Mouse (Mus musculus) forebrain, embryonic 14.5 days (tissue): ENCODE measurements around the gene AC109138.7. TPM values are rescaled to one million over a fixed set of nuclear protein-coding genes. Genes with fewer than 3 reads are reported as not detected.
"Not testable (repeated sequence)": the region's sequence is repeated elsewhere in the genome, so short reads cannot be mapped to it uniquely, and the experiment has no call there.

Source experiments
- ATAC-seq: fragments of 200-750 bp; cut with Nextera tagmentation; 2 replicates; pipeline ENCODE4 v1.8.0; 2017; ENCODE audit warnings: mild to moderate bottlenecking, moderate library complexity
- DNase-seq: peaks from one replicate; pipeline ENCODE4 v3.0.0-alpha.2; 2015; ENCODE audit warnings: low spot score
- H3K27ac ChIP-seq: fragments of 300-500 bp; sonication (generic); 2 replicates; pipeline ENCODE4 v1.5.1; 2014; ENCODE audit warnings: low read depth, mild to moderate bottlenecking, control low read depth, low read length, moderate library complexity
- H3K27me3 ChIP-seq: fragments of 300-500 bp; sonication (generic); replicated peaks from 2 replicates; pipeline ENCODE4 v1.6.1; 2014; ENCODE audit warnings: low read length, control low read depth, mixed read lengths; ENCODE audit not compliant: control insufficient read depth, insufficient read depth
- H3K36me3 ChIP-seq: fragments of 300-500 bp; sonication (generic); 2 replicates; pipeline ENCODE4 v1.6.1; 2014; ENCODE audit warnings: low read length, control low read depth; ENCODE audit not compliant: control insufficient read depth, insufficient read depth
- H3K4me1 ChIP-seq: fragments of 300-500 bp; sonication (generic); 2 replicates; pipeline ENCODE4 v1.6.1; 2014; ENCODE audit warnings: antibody characterized with exemption, low read length, control low read depth; ENCODE audit not compliant: control insufficient read depth, insufficient read depth
- H3K4me2 ChIP-seq: fragments of 300-500 bp; sonication (generic); 2 replicates; pipeline ENCODE4 v1.6.1; 2014; ENCODE audit warnings: mild to moderate bottlenecking, control low read depth, low read length
- H3K4me3 ChIP-seq: fragments of 300-500 bp; sonication (generic); 2 replicates; pipeline ENCODE4 v1.5.1; 2014; ENCODE audit warnings: low read depth, low read length, control low read depth
- H3K9ac ChIP-seq: fragments of 300-500 bp; sonication (generic); 2 replicates; pipeline ENCODE4 v1.6.1; 2014; ENCODE audit warnings: mild to moderate bottlenecking, low read length, control low read depth, moderate library complexity
- H3K9me3 ChIP-seq: fragments of 300-500 bp; sonication (generic); replicated peaks from 2 replicates; pipeline ENCODE4 v1.6.1; 2016; ENCODE audit warnings: low read length, control low read depth, mixed read lengths; ENCODE audit not compliant: control insufficient read depth
- WGBS: fragments of 180-500 bp; shearing (Covaris S2); extraction: QIAGEN DNeasy Blood & Tissue Kit; methylation state at CpG from one replicate; pipeline ENCODE4 v1.1.7; 2014; 5-methylcytosine and 5-hydroxymethylcytosine counted together
- polyA plus RNA-seq: library from polyadenylated mRNA; unstranded; fragments of >200 nt; fragmentation: Nextera tagmentation; extraction: Ambion mirVana; gene quantifications from 2 replicates; pipeline ENCODE4 v1.2.1, GENCODE M21; 2014

Gene AC109138.7
- polyA plus RNA-seq, 1 experiment from 2014 or later: not detected

- not testable (repeated sequence) for H3K9me3 ChIP-seq, H3K4me2 ChIP-seq, H3K27me3 ChIP-seq, DNase-seq, H3K36me3 ChIP-seq, H3K27ac ChIP-seq, H3K9ac ChIP-seq, H3K4me1 ChIP-seq, H3K4me3 ChIP-seq, ATAC-seq
- WGBS: 88% methylated on average over 1 of the region's 1 CpGs
Observed at GRCm38 (mm10) chr19:4248683-4249082, 34.5 kb downstream of the AC109138.7 start.

- Histone ChIP-seq H3K9me3 (no peaks in the 10 kb centered on the region), H3K4me1 (no peaks in the 10 kb centered on the region), H3K27ac (no peak overlapping the region), H3K36me3 (no peaks in the 10 kb centered on the region), H3K27me3 (no peaks in the 10 kb centered on the region), H3K4me3 (no peak overlapping the region), H3K9ac (no peak overlapping the region), H3K4me2 (no peak overlapping the region)
- DNase-seq (no peak), ATAC-seq (no peak)
- WGBS: 92% methylated on average over 7 of the region's 7 CpGs
Observed at GRCm38 (mm10) chr19:4254230-4254629, 40.1 kb downstream of the AC109138.7 start.

- Histone ChIP-seq H3K27ac (no peak overlapping the region), H3K9me3 (no peaks in the 10 kb centered on the region), H3K27me3 (no peaks in the 10 kb centered on the region), H3K9ac (no peak overlapping the region), H3K4me1 (no peaks in the 10 kb centered on the region), H3K4me2 (no peak overlapping the region), H3K36me3 (no peaks in the 10 kb centered on the region), H3K4me3 (no peak overlapping the region)
- no peak for ATAC-seq
- no peak for DNase-seq
- WGBS: 73% methylated on average over 11 of the region's 11 CpGs
Observed at GRCm38 (mm10) chr19:4255583-4256162, 41.5 kb downstream of the AC109138.7 start.

DNA sequence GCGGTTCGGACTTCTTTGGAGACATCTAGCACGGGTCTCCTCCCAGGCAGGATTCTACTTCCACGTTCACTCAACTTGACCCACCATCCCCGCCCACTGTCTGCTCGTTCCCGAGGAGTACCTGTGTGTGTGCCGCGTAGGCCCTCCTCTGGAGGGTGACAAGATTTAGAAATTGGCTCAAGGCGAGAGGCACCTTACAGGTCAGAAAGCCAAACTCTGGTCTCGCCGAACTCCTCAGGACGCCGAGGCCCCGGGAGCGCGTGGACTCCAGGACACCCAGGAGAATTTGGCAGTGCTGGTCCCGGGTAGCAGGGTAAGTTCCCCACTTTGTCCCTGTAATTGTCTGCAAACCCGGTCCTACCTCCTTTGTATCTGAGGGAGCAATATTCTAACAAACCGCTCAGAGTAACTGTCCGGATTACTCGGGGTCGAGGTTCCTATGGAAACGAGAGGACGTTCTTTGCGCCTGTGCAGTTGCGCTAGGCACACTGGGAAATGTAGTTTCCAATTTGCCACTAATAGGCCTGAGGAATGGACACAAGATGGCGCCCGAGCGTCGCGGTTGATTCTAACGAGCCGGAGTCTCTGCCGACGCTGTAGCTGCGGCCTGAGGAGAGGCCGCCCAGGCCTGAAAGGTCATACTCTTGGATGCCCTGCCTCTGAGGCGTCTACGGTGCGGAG is 43.2 kb downstream of the AC109138.7 start:
- H3K36me3 ChIP-seq: no peaks in the 10 kb centered on the region
- H3K27me3 ChIP-seq: no peaks in the 10 kb centered on the region
- H3K9ac ChIP-seq: peak overlapping the region; percentile 71
- peak; percentile 95 for ATAC-seq
- H3K9me3 ChIP-seq: no peaks in the 10 kb centered on the region
- WGBS: under 1% methylated on average over 41 of the region's 41 CpGs
- H3K4me3 ChIP-seq: peak overlapping the region; percentile 60
- H3K4me1 ChIP-seq: no peaks in the 10 kb centered on the region
- H3K4me2 ChIP-seq: peak overlapping the region; percentile 91
- DNase-seq: peak; percentile 98
- no peak overlapping the region for H3K27ac ChIP-seq

- peak overlapping the region; percentile 71 for H3K9ac ChIP-seq
- no peaks in the 10 kb centered on the region for H3K4me1 ChIP-seq
- ATAC-seq (no peak; the same call in 1 of the 2 replicates), DNase-seq (no peak)
- peak overlapping the region; percentile 60 for H3K4me3 ChIP-seq
- 20% methylated on average over 12 of the region's 12 CpGs for WGBS
- no peak overlapping the region for H3K27ac ChIP-seq
- no peaks in the 10 kb centered on the region for H3K9me3 ChIP-seq
- no peaks in the 10 kb centered on the region for H3K36me3 ChIP-seq
- peak overlapping the region; percentile 91 for H3K4me2 ChIP-seq
- no peaks in the 10 kb centered on the region for H3K27me3 ChIP-seq
Observed at GRCm38 (mm10) chr19:4257897-4258252, 43.7 kb downstream of the AC109138.7 start.

DNA sequence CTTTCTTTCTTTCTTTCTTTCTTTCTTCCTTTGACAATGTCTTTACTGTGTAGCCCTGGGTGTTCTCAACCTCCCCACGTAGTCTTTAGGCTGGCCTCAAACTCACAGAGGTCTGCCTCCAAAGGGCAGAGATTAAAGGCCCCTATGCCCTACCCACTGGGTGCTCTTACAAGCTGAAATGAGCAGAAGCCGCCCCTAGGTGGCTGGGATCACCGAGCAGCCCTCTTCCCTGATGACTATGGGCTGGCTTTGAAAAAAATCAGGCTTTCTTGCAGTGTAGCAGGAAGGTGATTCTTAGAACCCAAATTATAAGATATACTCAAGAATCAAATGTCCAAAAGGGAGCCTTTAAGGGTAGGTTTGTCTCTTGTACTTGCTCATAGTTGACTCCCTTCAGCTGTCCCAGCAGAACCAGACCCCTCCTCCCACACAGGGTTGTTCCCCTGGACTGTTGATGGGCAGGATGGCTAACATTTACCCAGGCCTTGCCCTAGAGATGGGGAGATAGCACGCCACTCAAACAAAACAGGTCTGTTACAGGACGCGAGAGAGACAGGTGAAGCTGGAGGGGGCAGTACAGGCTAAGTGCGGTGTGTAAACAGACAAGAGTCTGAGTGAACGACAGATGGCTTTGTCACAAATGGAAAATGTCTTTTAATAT is 47.0 kb downstream of the AC109138.7 start:
- DNase-seq (no peak), ATAC-seq (no peak)
- H3K4me3 ChIP-seq: no peak overlapping the region
- no peaks in the 10 kb centered on the region for H3K9me3 ChIP-seq
- no peaks in the 10 kb centered on the region for H3K27me3 ChIP-seq
- 60% methylated on average over 8 of the region's 8 CpGs for WGBS
- no peak overlapping the region for H3K4me2 ChIP-seq
- no peaks in the 10 kb centered on the region for H3K4me1 ChIP-seq
- H3K27ac ChIP-seq: no peak overlapping the region
- H3K9ac ChIP-seq: no peak overlapping the region
- H3K36me3 ChIP-seq: no peaks in the 10 kb centered on the region

- ATAC-seq (no peak), DNase-seq (no peak)
- 0 out of 2 replicates have a peak, but pooled peaks cover 3% of the 10 kb centered on the region for H3K27me3 ChIP-seq
- H3K4me2 ChIP-seq: no peak overlapping the region
- whole genome bisulfite sequencing: 71% methylated on average over 6 of the region's 6 CpGs
- H3K9me3 ChIP-seq: no peaks in the 10 kb centered on the region
- no peaks in the 10 kb centered on the region for H3K4me1 ChIP-seq
- no peak overlapping the region for H3K9ac ChIP-seq
- H3K4me3 ChIP-seq: no peak overlapping the region
- H3K27ac ChIP-seq: no peak overlapping the region
- H3K36me3 ChIP-seq: no peaks in the 10 kb centered on the region
Observed at GRCm38 (mm10) chr19:4262756-4263155, 48.6 kb downstream of the AC109138.7 start.

- 0 out of 2 replicates have a peak, but pooled peaks cover 6% of the 10 kb centered on the region for H3K27me3 ChIP-seq
- H3K36me3 ChIP-seq: no peaks in the 10 kb centered on the region
- DNase-seq (no peak), ATAC-seq (no peak)
- H3K4me2 ChIP-seq: no peak overlapping the region
- H3K27ac ChIP-seq: no peak overlapping the region
- 66% methylated on average over 14 of the region's 14 CpGs for WGBS
- no peaks in the 10 kb centered on the region for H3K4me1 ChIP-seq
- no peak overlapping the region for H3K9ac ChIP-seq
- no peaks in the 10 kb centered on the region for H3K9me3 ChIP-seq
- H3K4me3 ChIP-seq: no peak overlapping the region
Observed at GRCm38 (mm10) chr19:4263702-4264101, 49.5 kb downstream of the AC109138.7 start.
